Mouse (Mus musculus): ENCODE data around the gene Rnf144a.
A peak's percentile ranks its signal among the peaks of the same experiment; 100 is the strongest.

Gene Rnf144a

DNA sequence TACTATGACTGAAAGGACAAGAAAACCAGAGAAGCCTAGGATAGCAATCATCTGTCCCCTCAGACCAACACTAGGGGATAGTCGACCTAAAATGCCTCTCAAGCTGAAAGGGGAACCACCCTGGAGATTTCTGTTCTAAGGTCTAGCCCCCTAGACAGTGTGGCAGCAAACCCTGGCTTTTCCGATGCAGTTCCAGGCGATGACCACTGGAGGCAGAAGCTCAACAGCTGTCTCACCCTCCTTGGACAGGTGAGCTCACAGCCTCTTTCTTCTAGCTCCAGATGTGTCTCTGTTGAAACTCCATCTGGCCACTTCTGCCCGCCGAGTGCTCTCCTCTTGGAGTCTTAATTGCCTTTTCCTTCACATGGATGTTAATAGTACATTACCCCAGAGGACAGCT is 100.1 kb downstream of the Rnf144a start:
- DNase-seq (ENCODE audit: low spot score) = peak; percentile 59

GRCm38 (mm10) chr12:26311548-26311947 is 103.5 kb downstream of the Rnf144a start:
- peak; percentile 82 for DNase-seq (ENCODE audit: low spot score)

DNA sequence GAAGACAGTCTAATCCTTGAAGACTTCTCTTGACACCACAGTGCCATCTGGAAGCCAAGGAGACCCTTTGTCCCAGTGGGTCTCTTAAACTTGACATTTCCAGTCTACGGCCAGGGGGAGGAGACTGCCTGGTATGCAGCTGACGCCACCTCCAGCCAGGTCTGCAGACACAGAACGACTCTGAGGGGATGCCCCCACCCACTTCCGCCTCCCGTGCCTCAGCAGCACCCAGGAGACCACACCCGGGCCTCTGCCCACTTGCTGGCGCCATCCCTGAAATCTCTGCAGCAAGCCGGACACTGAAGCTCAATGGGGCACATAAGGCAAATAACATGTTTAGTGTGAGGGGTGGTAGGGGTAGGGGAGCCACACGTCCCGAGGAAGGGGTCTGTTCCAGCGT is 104.8 kb downstream of the Rnf144a start:
- DNase-seq (ENCODE audit: low spot score) = no peak

- DNase-seq (ENCODE audit: low spot score) = no peak
Observed at GRCm38 (mm10) chr12:26302886-26303285, 112.2 kb downstream of the Rnf144a start.

- peak; percentile 44 for DNase-seq (ENCODE audit: low spot score)
Observed at GRCm38 (mm10) chr12:26299515-26300090, 115.5 kb downstream of the Rnf144a start.

- peak; percentile 46 for DNase-seq (ENCODE audit: low spot score)
Observed at GRCm38 (mm10) chr12:26295995-26296394, 119.1 kb downstream of the Rnf144a start.

DNA sequence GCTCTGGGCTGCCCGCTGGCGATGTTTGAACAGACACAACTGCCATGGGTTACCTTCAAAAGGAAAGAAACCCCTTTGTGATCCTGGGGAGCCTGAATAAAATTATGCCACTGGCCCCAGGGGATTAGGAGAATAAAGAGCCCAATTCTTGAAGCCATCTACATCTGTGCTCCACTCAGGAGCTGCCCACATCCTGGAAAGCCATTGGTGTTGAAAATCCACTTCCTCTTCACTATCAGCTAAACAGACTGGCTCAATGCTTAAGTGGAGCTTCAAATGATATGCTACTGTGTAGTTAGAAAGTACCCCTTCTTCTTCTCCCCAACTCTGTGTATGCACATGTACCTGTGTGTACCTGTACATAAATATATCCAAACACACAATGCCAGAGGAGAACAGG is 125.9 kb downstream of the Rnf144a start:
- no peak for DNase-seq (ENCODE audit: low spot score)

DNA sequence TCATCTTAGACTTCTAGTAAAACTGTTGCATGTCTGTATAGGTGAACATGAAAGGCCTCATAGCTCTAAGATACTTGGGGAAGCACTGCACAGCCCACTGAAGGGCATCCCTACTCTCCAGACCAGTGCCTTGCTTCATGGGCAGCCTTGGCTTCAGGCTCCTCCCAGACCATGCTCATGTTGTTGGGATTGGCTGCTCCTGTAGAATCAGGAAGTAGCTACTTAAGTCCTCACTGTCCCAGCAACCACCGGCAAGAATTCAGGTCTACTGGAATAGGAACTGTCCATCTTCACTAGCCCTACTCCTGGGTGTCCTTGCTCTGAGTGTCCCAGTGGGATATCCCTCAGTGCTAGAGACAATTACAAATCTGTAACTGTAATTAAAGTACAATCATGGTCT is 126.7 kb downstream of the Rnf144a start:
- no peak for DNase-seq (ENCODE audit: low spot score)

DNA sequence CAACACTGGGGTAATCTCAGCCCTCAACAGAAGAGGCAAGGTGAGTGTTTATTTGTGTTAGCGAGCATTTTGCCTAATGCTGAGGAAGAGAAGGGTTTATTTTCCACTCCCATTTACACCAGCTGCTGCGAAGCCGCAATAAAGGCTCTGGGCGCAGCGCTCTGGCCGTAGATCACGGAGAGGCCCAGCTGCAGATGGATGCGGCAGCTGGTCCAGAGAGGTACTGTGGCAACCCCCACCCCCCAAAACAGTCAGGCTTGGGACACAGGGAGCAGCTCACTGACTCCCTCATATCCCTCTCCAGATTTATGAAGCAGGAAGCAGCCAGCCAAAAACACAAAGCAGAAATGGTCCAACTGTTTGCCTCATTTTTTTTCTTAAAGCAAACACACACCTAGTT is 129.1 kb downstream of the Rnf144a start:
- DNase-seq (ENCODE audit: low spot score) = no peak

- DNase-seq (ENCODE audit: low spot score) = no peak
Observed at GRCm38 (mm10) chr12:26285460-26285859, 129.6 kb downstream of the Rnf144a start.

DNA sequence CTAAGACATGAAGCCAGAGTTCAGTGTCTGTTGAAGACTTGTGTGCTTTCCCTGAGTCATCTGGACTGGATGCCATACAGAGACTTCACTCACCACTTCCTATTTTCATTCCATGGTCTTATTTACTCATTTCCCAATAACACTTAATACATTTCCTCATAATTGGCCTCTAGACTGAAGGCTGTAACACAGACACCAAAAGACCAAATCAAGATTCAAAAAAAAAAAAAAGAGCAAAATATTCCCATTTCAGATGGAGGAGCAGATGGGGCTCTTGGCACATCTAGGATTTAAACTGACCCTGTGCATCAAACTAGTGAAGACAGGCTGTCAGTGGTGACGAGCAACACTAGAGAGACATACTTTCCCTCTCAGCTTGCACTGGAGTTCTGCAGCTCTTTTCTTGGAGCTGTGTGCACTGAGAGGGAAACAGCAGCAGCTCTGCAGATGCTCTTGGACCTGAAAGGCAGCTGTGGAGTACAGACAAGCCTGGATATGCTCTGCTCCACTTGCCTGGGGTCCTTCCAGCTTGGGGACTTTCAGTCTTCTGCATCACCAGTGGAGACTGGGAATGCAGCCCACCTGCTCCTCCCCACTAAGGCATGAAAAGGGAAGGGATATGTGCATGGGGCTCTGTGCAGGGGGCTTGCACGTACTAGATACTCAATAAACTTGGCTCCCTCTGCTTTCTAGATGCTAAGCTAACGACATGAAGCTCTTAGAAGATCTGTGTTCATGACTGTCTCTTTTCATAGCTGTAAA is 134.2 kb downstream of the Rnf144a start:
- DNase-seq (ENCODE audit: low spot score) = no peak

DNA sequence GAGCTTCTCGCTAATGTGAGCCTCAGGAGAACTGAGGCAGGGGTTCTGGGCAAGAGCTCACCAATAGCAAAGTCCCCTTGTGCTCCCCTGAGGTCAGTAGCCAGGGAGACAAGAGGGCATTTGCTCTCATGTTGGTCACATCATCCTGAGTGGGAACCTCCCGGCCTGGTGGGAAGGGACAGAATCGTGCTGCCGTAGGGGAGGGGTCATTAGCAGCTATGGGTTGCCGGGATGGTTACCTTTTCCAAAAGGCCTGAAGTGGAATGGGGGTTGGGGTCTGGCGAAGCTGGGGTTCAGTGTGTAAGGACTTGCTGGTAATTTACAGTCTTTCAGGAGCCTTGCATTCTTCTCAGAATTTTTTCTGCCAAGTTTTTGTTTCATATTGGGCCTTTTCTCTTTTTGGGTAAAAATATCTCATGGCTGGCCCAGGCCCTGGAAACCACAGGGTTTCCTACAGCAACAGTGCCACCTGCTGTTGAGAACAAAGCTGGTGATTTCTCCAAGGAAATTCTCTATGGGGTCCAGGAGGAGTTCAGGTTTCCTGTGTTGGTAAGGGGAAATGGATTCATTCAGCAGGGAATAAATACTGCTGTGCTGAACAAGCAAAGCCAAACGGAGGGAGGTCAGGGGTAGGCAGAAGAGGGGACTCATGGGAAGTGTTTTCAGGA is 137.9 kb downstream of the Rnf144a start:
- peak; percentile 83 for DNase-seq (ENCODE audit: low spot score)

DNA sequence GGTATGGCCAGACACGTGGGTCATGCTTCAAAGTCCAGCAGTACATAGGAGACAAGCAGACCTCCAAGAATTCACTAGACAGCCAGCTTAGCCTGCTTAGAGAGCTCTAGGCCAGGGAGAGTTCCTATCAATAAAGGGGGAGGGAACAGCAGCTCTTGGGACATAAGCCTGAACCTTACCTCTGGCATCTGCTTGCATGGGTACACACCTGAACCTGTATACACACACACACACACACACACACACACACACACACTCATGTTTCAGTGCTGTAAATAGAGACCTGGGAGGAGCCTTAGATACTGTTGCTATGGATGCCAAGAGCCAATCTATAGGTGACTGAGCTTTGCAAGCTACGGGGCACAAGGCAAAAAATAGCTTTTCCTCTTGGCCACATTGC is 138.5 kb downstream of the Rnf144a start:
- DNase-seq (ENCODE audit: low spot score) = no peak
